Mouse (Mus musculus): ENCODE measurements around the gene Ak6.

Ak6 gene

DNA sequence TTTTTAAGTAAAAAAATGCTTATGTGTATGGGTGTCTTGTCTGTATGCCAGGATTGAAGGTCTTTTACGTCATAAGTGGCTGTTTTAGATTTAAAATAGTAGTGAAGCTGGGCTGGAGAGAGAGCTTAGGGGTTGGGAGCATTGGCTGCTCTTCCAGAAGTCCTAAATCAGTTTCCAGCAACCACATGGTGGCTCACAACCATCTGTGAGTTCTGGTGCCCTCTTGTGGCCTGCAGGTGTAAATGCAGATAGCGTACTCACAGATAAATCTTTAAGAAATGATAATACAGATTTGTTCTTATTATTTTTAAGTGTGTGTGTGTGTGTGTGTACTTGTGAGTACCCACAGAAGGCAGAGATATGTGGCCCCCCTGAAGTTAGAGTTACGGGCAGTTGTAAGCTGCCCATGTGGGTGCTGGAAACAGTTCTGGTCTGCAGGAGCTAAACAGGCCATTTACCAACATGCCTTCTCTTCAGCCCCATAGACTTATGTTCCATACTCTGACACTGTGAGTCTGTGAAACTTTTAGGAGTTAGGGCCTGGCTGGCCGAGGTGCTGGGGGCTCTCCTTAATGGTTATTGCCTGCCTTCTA is 9.2 kb downstream of the Ak6 start:
- in situ Hi-C loops (cut with MboI, MseI) = no loop called here

DNA sequence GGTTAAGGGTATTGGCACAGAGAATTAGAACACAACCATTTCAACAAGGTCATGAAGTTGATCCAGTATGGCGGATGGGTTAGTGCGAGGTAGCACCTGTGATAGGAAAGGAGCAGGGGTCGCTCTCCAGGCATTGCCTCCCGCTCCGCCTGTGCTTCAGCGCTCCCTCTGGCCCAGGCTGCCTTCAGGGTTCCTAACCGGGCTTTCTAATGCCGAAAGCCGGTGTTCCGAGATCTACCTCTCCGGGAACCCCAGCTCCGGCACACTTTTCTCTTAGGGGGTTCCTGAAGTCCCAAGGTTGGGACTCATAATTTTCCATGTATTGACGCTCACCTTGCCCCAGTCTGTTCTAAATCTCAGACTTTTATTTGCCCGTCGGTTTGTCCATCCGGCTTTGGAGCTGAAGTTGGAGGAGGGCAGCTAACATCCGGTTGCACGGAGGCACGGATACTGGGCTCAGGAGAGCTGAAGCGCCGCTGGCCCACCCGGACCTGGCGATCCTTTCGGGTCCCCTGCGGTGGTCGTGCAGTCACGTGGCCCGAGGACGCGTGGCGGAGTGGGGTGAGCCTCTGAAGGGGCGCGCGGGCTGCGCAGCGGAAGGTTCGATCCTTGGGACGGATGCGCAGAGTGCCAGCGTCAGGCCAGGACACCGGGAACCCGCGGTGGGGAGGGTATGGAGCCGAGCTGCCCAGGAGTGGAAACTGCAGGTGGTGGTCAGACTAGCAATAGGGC is 18.7 kb downstream of the Ak6 start, which contains the start of gene Ccdc125:
Gene Ccdc125, plus strand, starts transcription at position 427 of the 732 bp plus-strand sequence.
- in situ Hi-C loops (cut with MboI, MseI) = no loop called here

DNA sequence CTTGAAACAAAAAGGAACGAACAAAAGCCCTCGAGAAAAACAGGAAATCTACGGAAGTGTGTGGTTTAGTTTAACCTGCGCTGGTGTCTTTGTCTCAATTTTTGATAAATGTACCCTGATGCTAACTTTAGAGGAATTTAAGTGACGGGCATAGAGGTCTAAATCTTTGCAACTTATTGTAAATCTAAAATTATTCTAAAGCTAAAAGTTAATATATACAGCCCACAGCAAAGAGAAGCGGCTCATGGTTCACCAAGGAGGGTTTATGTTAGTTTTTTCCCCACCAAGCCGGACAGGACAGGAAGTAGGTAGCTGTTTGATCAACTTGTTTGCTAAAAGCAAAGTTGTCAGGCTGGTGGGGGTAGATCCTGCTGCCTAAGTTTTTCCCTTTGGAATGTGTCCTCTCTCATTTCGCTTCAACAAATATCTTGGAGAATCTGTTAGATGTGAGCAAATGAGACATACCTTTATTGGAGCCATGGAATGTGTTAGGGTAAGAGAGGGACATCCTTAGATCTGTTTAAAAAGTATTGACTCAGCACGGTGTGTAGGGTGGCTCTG is 19.5 kb downstream of the Ak6 start:
- in situ Hi-C loops (cut with MboI, MseI) = no loop called here

DNA sequence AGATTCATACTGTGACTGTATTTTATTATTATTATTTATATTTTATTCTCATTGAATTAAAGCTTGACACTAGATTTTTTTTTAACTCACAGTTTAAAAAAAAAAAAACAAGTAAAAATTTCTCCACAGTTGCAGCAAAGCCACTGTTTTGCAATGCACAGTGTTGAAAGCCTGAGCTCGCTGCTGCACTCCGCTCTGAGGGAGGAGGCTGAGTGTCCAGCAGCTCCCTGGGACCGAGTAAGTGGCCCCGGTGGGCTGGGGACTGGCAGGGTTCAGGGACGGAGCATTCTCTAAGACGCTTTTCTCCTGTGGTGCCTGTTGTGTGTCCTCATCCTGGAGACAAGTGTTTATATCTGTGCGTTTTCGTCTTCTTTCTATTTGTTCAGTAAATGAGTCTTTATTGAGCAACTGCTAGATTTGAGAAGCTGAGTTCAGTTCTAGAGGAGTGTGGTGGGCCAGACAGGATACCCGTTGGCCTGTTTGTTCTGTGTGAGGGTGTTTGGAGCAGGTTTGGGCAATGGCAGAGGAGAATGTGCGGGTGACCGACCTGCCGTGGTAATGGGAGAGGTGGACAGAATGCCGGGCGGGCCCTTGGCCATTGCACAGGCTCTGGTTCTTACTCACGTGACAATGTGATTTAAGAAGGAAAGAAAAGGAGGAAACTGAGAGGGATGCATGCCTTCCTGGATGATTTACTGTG is 25.3 kb downstream of the Ak6 start:
- in situ Hi-C loops (cut with MboI, MseI) = no loop called here

DNA sequence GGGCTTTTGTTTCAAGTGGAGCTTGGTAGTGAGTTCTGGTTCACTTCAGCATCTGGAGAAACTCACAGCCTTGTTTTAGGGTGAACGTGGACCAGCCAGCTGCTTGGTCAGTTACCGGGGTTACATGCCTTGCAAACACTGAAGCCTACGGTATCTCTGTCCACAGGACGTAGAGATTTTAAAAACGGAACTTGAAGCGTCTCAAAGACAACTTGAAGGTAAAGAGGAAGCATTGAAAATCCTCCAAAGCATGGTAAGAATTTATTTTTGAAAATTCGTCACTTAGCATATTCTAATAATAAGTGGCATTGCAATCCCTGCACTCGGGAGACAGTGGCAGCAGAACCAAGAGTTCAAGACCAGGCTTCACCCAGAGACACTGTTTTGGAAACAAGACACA is 30.8 kb downstream of the Ak6 start:
- in situ Hi-C loops (cut with MboI, MseI) = no loop called here

DNA sequence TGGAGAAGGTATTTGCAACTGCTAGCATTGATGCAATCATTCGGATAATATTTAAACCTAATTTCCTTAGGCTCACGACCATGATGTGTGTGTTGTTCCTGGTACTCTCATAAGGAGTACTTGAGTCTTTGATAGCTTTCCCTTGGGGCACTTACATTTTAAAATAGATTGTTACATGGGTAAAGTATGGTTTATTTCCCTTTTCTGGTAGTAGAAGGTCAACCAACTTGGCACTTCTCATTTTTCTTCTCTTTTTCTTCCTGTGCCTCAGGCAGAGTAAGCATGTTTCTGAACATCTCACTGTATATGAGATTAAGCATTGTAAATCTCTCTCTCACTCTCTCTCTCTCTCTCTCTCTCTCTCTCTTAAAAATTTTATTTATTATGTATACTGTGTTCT is 32.1 kb downstream of the Ak6 start:
- in situ Hi-C loops (cut with MboI, MseI) = no loop called here

DNA sequence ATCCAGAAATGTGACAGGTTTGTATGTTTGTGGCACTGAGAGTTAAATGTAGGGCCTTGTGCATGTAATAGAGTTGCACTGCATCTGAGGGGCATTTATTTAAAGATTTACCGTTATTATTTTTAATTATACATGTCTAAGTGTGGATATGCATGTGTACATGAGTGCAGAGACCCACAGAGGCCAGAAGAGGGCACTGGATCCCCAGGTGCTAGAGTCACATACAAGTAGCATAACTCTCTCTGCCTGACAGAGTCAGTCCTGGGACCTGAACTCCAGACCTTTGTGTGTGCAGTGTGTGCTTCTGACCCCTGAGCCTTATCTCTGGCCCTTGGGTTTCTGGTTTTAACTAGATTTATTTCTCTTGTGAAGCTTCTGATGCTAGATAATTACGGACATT is 33.6 kb downstream of the Ak6 start:
- in situ Hi-C loops (cut with MboI, MseI) = no loop called here

DNA sequence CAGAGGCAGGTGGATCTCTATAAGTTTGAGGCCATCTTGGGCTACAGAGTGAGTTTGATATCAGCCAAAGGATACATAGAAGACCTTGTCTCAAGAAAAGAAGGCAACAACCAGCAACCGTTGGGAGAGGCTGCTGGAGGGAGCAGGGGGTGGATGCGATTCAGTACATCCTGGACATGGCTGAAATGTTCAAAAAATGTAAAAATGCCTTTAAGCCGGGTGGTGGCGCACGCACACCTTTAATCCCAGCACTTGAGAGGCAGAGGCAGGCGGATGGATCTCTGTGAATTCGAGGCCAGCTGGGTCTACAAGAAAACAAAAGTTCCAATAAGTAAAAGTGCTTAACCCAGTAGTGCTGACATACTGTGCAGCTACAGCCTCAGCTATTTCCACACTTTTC is 36.7 kb downstream of the Ak6 start:
- in situ Hi-C loops (cut with MboI, MseI) = no loop called here

DNA sequence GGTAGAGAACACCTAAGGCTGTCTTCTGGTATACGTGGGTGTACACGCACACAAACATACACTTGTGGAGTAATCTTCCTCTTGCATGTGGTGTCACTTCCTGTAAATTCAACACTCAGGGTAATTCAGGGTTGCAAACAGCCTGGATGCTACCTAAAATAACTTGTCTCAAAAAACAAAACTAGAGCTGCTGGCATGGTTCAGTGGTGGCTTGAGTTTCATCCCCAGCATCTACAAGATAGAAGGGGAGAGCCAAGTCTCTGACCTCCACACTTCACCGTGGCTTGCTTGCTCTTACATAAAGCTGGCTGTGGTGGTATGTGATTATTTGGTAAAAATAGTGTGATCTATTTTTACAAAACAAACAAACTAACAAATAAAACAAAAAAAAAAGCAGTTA is 46.8 kb downstream of the Ak6 start:
- in situ Hi-C loops (cut with MboI, MseI) = no loop called here

DNA sequence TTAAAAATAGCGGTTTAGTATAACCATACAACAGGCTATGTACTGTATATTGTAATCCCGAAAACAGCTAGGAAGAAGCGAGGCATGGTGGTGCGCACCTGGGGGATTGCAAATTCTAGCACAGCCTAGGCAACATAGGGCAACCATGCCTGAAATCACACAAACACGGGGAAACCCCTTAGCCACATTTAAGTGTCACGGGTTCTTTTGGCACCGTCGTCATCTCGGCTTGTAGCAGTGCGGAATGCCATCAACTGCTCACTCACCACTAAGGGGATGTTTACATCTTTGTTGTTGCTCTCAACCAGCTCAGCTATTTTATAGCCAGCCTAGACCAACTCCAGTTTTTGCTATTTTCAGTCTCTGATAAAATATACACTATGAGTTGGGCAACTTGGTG is 48.1 kb downstream of the Ak6 start:
- in situ Hi-C loops (cut with MboI, MseI) = no loop called here

DNA sequence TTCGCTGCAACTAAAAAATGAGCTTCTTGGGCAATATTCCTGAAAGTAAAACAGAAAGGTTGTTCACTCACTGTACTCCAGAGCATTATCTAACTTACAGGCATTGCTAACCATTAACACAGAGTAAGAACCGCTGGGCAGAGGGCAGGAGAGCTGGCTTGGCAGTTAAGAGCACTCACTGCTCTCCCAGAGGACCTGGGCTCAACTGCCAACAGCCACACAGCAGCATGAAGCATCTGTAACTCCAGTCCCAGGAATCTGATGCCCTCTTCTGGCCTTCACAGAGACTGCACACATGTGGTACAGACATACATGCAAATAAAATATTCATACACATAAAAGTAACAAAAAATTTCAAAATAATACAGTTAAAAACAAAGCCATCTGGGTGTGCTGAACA is 52.7 kb downstream of the Ak6 start:
- in situ Hi-C loops (cut with MboI, MseI) = no loop called here

DNA sequence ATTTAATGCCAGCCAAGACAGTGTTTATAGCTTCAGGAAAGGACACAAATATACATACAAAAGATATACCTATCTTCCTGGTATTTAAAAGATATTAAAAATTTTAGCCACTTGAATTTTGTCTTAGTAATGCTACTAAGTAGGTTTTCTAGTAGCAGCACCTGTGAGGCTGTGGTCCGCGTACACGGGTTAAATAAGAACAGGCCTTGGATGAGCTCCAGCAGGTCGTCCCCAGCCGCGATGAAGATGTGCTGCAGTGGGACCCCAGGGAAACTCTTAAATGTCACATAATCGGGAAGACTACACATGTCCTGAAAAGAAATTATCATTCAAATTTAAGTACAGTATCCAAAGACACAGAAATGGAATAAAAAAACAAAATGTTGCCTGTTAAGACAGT is 55.4 kb downstream of the Ak6 start:
- in situ Hi-C loops (cut with MboI, MseI) = no loop called here

DNA sequence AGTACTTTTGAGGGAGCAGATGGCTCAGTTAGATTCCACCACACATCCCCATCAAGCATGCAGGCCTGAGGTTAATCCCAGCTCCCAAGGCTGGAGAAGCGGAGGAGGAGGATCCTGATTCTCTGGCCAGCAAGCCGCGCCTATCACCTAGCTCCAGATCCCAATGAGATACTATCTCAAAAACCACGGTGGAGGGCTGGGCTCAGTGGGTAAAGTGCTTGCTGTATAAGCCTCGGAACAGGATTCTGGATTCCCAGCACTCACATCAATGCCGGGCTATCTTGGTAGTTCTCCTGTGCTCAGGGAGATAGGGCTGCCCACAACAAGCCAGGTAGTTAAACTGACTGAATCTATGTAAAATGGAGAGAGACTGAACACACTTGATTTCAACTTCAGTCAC is 64.7 kb downstream of the Ak6 start:
- in situ Hi-C loops (cut with MboI, MseI) = no loop called here

Measured in T-helper 1 cell (primary cell).